Mouse (Mus musculus): ENCODE measurements around the gene Mthfr.

GRCm38 (mm10) chr4:148001866-148002265, 37.0 kb upstream of the Mthfr start:
- TF ChIP-seq CTCF (conservative IDR thresholded peaks at IDR 0.05; ENCODE audit: insufficient read depth, insufficient read length, low read depth, low read length) (no peak), POLR2A (IDR thresholded peaks at IDR 0.05; ENCODE audit: low read depth, low read length) (no peak)
